8 mouse cellular contexts compared by ENCODE assay signal in the genomic region with DNA sequence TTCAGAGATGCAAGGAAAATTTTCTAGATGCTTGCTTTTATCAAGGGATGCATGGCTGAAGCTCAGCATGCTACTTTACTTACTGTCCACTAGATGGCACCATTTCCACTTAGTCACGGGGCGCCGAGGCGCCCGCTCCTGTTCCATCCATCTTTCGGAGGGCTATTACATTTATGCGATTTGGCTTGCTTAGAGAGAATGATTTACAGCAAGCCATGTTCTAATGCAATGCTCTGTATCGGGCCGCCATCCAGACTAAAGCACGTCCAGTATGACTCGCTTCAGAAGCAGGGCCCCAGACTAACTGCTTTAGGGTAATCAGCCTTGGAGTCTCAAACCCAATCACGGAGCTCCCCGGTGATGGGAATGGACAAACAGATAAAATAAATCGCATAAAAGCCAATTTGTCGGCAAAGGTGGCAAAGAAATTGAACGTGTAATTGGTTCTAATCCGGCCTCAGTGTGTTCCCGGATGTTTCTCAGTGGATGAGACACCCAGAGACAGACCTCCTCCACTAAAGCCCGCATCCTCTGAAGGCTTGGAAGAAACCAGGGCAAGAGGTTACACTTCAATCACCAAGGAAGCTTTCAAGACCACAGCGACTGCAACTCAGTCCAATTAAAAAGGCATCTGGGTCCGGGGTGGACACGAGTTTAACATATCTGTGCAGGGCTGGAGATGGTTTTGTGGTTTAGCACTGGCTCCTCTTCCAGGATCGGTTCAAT. TPM values are rescaled to one million over a fixed set of nuclear protein-coding genes. Genes with fewer than 3 reads are reported as not detected.
DNase-seq lines count a peak whose midpoint lies in the region; ATAC-seq lines count a peak whose summit lies in the region.

No protein-coding gene starts in this region.

- DNase-seq in liver = peak; percentile 22
- DNase-seq in brain, adult 2 months (ENCODE audit: low read depth, low spot score) = peak; percentile 78
- peak; percentile 15 for DNase-seq in layer of hippocampus, adult 9-10 months (ENCODE audit: low spot score)
- DNase-seq in right cerebral cortex, postnatal 36 days (ENCODE audit: low spot score in 2 of 2) = peak; percentile 16 to 20

- peaks cover 11% of the 10 kb centered on the region; the same call in 1 of the 2 replicates for H3K27me3 ChIP-seq in liver, embryonic 12.5 days (replicated peaks)
- H3K27me3 ChIP-seq in embryonic facial prominence, embryonic 15.5 days = no peaks in the 10 kb centered on the region
- 0 out of 2 replicates have a peak, but pooled peaks cover 2% of the 10 kb centered on the region for H3K27me3 ChIP-seq in hindbrain, embryonic 13.5 days

- no peak overlapping the region for H3K4me2 ChIP-seq in liver, embryonic 12.5 days
- peak overlapping the region; percentile 27; the same call in 1 of the 2 replicates for H3K4me2 ChIP-seq in embryonic facial prominence, embryonic 15.5 days (replicated peaks)
- peak overlapping the region; percentile 27 for H3K4me2 ChIP-seq in hindbrain, embryonic 13.5 days

- ATAC-seq in liver, embryonic 12.5 days = no peak
- ATAC-seq in embryonic facial prominence, embryonic 15.5 days (ENCODE audit: insufficient number of reproducible peaks, low FRiP score, low TSS enrichment, low read depth) = peak; percentile 36; the same call in 1 of the 2 replicates
- peak; percentile 77 for ATAC-seq in hindbrain, embryonic 13.5 days (ENCODE audit: low FRiP score)
- ATAC-seq in megakaryocyte, adult 5-6 weeks (ENCODE audit: poor library complexity, severe bottlenecking) = peak; percentile 84

- H3K9ac ChIP-seq in liver, embryonic 12.5 days = no peak overlapping the region
- H3K9ac ChIP-seq in embryonic facial prominence, embryonic 15.5 days = no peak overlapping the region
- H3K9ac ChIP-seq in hindbrain, embryonic 13.5 days = no peak overlapping the region

- H3K27ac ChIP-seq in liver, embryonic 12.5 days = no peak overlapping the region
- no peak overlapping the region for H3K27ac ChIP-seq in embryonic facial prominence, embryonic 15.5 days (replicated peaks)
- 0 out of 2 replicates have a peak overlapping the region, but pooled peaks have one; percentile 3 for H3K27ac ChIP-seq in hindbrain, embryonic 13.5 days

- H3K9me3 ChIP-seq in liver, embryonic 12.5 days (replicated peaks) = no peaks in the 10 kb centered on the region
- H3K9me3 ChIP-seq in embryonic facial prominence, embryonic 15.5 days (replicated peaks) = no peaks in the 10 kb centered on the region
- no peaks in the 10 kb centered on the region for H3K9me3 ChIP-seq in hindbrain, embryonic 13.5 days

- 25% methylated on average over 23 of the region's 23 CpGs for WGBS in liver, embryonic 12.5 days (ENCODE audit: insufficient replicate concordance)
- WGBS in embryonic facial prominence, embryonic 15.5 days = 25% methylated on average over 23 of the region's 23 CpGs
- 27% methylated on average over 23 of the region's 23 CpGs for WGBS in hindbrain, embryonic 13.5 days

- no peaks in the 10 kb centered on the region for H3K36me3 ChIP-seq in liver, embryonic 12.5 days
- H3K36me3 ChIP-seq in embryonic facial prominence, embryonic 15.5 days = no peaks in the 10 kb centered on the region
- H3K36me3 ChIP-seq in hindbrain, embryonic 13.5 days = peaks cover 6% of the 10 kb centered on the region; the same call in 1 of the 2 replicates

- no peak overlapping the region for H3K4me3 ChIP-seq in liver, embryonic 12.5 days
- H3K4me3 ChIP-seq in embryonic facial prominence, embryonic 15.5 days (replicated peaks) = no peak overlapping the region
- no peak overlapping the region for H3K4me3 ChIP-seq in hindbrain, embryonic 13.5 days

- no peaks in the 10 kb centered on the region for H3K4me1 ChIP-seq in liver, embryonic 12.5 days
- 0 out of 2 replicates have a peak, but pooled peaks cover 2% of the 10 kb centered on the region for H3K4me1 ChIP-seq in embryonic facial prominence, embryonic 15.5 days
- no peaks in the 10 kb centered on the region; the same call in 1 of the 2 replicates for H3K4me1 ChIP-seq in hindbrain, embryonic 13.5 days (replicated peaks)

RNA-seq across cellular contexts. Expression of a gene that starts 53.1 kb away (rescaled TPM):
- polyA plus RNA-seq in liver, embryonic 12.5 days (2016; fragmentation: Nextera tagmentation; extraction: Ambion mirVana) = 0.10 and 0.13 TPM in 2 replicates
- polyA plus RNA-seq in embryonic facial prominence, embryonic 15.5 days (2015; fragmentation: Nextera tagmentation; extraction: Ambion mirVana) = 2.1 and 2.2 TPM in 2 replicates
- polyA plus RNA-seq in hindbrain, embryonic 13.5 days (2015; fragmentation: Nextera tagmentation; extraction: Ambion mirVana) = 6.2 and 7.6 TPM in 2 replicates
- total RNA-seq in megakaryocyte, adult 5-6 weeks (2015) = 0.09 TPM in 1 of 2 replicates, not detected in the other
- total RNA-seq in megakaryocyte, adult 5-6 weeks (2017) = not detected in 2 replicates

Comparison
In these comparisons a context has a peak if more than half of its experiments do, and no peak if none do; other contexts are left out.
1. DNase-seq: peak in every context shown above with its lines; median percentile 78 in brain, adult 2 months; 22 in liver; 18 in right cerebral cortex, postnatal 36 days; 15 in layer of hippocampus, adult 9-10 months.